Mouse (Mus musculus) cerebellum, adult 2 months (tissue): ENCODE data around the gene Pskh1. TPM values are rescaled to one million over a fixed set of nuclear protein-coding genes. Genes with fewer than 3 reads are reported as not detected.

Experiments used
- DNase-seq, 2 experiments: peaks; one replicate each; pipeline ENCODE4 v3.0.0; 2021
- H3K27ac ChIP-seq: fragments of 200-500 bp; 2 replicates; pipeline ENCODE4 v1.5.1; 2012; ENCODE audit warnings: low read length, control low read depth, inconsistent platforms; ENCODE audit not compliant: insufficient read depth
- H3K27me3 ChIP-seq: fragments of 200-500 bp; 2 replicates; pipeline ENCODE4 v1.6.1; 2012; ENCODE audit warnings: inconsistent platforms, mild to moderate bottlenecking, low read length, moderate library complexity; ENCODE audit not compliant: control insufficient read depth, insufficient read depth
- H3K4me1 ChIP-seq: fragments of 200-500 bp; 2 replicates; pipeline ENCODE4 v1.6.1; 2011; ENCODE audit warnings: low read length; ENCODE audit not compliant: control insufficient read depth, insufficient read depth
- H3K4me3 ChIP-seq: fragments of 200-500 bp; replicated peaks from 2 replicates; pipeline ENCODE3; 2011; ENCODE audit warnings: mild to moderate bottlenecking, low read depth, low read length, control low read depth; ENCODE audit not compliant: insufficient read depth
- CTCF ChIP-seq: fragments of 200-500 bp; IDR thresholded peaks from 2 replicates; pipeline ENCODE4 v1.5.1; 2011; ENCODE audit warnings: low read depth, mild to moderate bottlenecking, control low read depth, low read length, moderate library complexity, borderline replicate concordance; ENCODE audit not compliant: insufficient read depth
- POLR2A ChIP-seq: fragments of 200-500 bp; IDR thresholded peaks from 2 replicates; pipeline ENCODE4 v1.6.1; 2011; ENCODE audit warnings: low read length, control low read depth, borderline replicate concordance; ENCODE audit not compliant: insufficient read depth
- WGBS: fragments of 180-500 bp; shearing (Covaris S2); methylation state at CpG from one replicate; pipeline ENCODE4 v1.1.7; 2018; 5-methylcytosine and 5-hydroxymethylcytosine counted together
- polyA plus RNA-seq: library from polyadenylated mRNA; depleted of rRNA; stranded (reverse); fragments of >200 nt; gene quantifications from 2 replicates; pipeline ENCODE4 v1.2.3, GENCODE M21; 2012; rRNA removed

The Pskh1 gene
- polyA plus RNA-seq, 1 experiment = 13.6 TPM

GRCm38 (mm10) chr8:105979325-105979724 lies 79.1 kb downstream of the Pskh1 start, which contains the start of gene Dpep3:
Gene Dpep3 (minus strand): TSS chr8:105979429.
- Histone ChIP-seq H3K27me3 (no peaks in the 10 kb centered on the region), H3K4me1 (no peaks in the 10 kb centered on the region), H3K4me3 (no peak within 1 kb of the TSS), H3K27ac (no peak within 1 kb of the TSS)
- DNase-seq = no peak
- no peak for TF ChIP-seq CTCF
- WGBS = 88% methylated on average over 15 of the region's 15 CpGs

GRCm38 (mm10) chr8:105981146-105981545 lies 80.9 kb downstream of the Pskh1 start:
- no peaks in the 10 kb centered on the region for H3K4me1 ChIP-seq
- no peak overlapping the region for H3K4me3 ChIP-seq
- no peaks in the 10 kb centered on the region for H3K27me3 ChIP-seq
- no peak overlapping the region for H3K27ac ChIP-seq
- WGBS = 87% methylated on average over 1 of the region's 1 CpGs
- TF ChIP-seq CTCF (no peak), POLR2A (no peak)
- DNase-seq = no peak

Other genes with a start within 250 kb of the Pskh1 start
- 69.8 and 72.1 TPM in 2 replicates for gene Carmil2, start 214.2 kb upstream of the Pskh1 start, polyA plus RNA-seq
- 56.3 and 56.8 TPM in 2 replicates for gene Acd, start 199.3 kb upstream of the Pskh1 start, polyA plus RNA-seq
- 128 and 137 TPM in 2 replicates for gene Pard6a, start 199.3 kb upstream of the Pskh1 start, polyA plus RNA-seq
- 0.51 TPM in 2 replicates for gene 4933405L10Rik, start 192.8 kb upstream of the Pskh1 start, polyA plus RNA-seq
- gene Enkd1, start 192.2 kb upstream of the Pskh1 start, polyA plus RNA-seq = 15.3 and 17.4 TPM in 2 replicates
- 20.7 and 21.4 TPM in 2 replicates for gene Gfod2, start 141.8 kb upstream of the Pskh1 start, polyA plus RNA-seq
- 30.5 and 32.1 TPM in 2 replicates for gene Ranbp10, start 73.1 kb upstream of the Pskh1 start, polyA plus RNA-seq
- 0.25 and 0.98 TPM in 2 replicates for gene Tsnaxip1, start 72.7 kb upstream of the Pskh1 start, polyA plus RNA-seq
- gene Cenpt, start 47.2 kb upstream of the Pskh1 start, polyA plus RNA-seq = 27.8 and 30.8 TPM in 2 replicates
- 52.0 and 53.5 TPM in 2 replicates for gene Thap11, start 45.3 kb upstream of the Pskh1 start, polyA plus RNA-seq
- gene Nutf2, start 39.9 kb upstream of the Pskh1 start, polyA plus RNA-seq = 104 and 111 TPM in 2 replicates
- gene Edc4, start 19.6 kb upstream of the Pskh1 start, polyA plus RNA-seq = 75.5 and 81.8 TPM in 2 replicates
- gene Nrn1l, start 6.9 kb upstream of the Pskh1 start, polyA plus RNA-seq = 4.7 and 5.3 TPM in 2 replicates
- gene Ctrl, start 33.4 kb downstream of the Pskh1 start, polyA plus RNA-seq = 2.6 and 3.4 TPM in 2 replicates
- gene Psmb10, start 38.0 kb downstream of the Pskh1 start, polyA plus RNA-seq = 84.3 and 89.4 TPM in 2 replicates
- 106 and 110 TPM in 2 replicates for gene Lcat, start 42.9 kb downstream of the Pskh1 start, polyA plus RNA-seq
- 34.9 and 36.1 TPM in 2 replicates for gene Slc12a4, start 65.7 kb downstream of the Pskh1 start, polyA plus RNA-seq
- gene Dpep3, start 79.0 kb downstream of the Pskh1 start, polyA plus RNA-seq = not detected in 2 replicates
- gene Dus2, start 90.9 kb downstream of the Pskh1 start, polyA plus RNA-seq = 34.1 and 35.7 TPM in 2 replicates
- 0.13 TPM in 1 of 2 replicates, not detected in the other for gene Dpep2nb, start 105.5 kb downstream of the Pskh1 start, polyA plus RNA-seq
- 15.2 and 16.0 TPM in 2 replicates for gene Ddx28, start 111.4 kb downstream of the Pskh1 start, polyA plus RNA-seq
- gene Nfatc3, start 158.4 kb downstream of the Pskh1 start, polyA plus RNA-seq = 11.1 and 11.6 TPM in 2 replicates
- gene Esrp2, start 236.5 kb downstream of the Pskh1 start, polyA plus RNA-seq = 0.05 and 0.10 TPM in 2 replicates
- 12.1 and 13.1 TPM in 2 replicates for gene Pla2g15, start 250.0 kb downstream of the Pskh1 start, polyA plus RNA-seq